Mouse (Mus musculus) liver, postnatal 0 days (tissue): ENCODE results near the gene Ldlr. TPM values are rescaled to one million over a fixed set of nuclear protein-coding genes. Genes with fewer than 3 reads are reported as not detected.
A peak's percentile ranks its signal among the peaks of the same experiment; 100 is the strongest.
"Not testable (repeated sequence)": the region's sequence is repeated elsewhere in the genome, so short reads cannot be mapped to it uniquely, and the experiment has no call there.

Experiments used
- ATAC-seq: fragments of 200-750 bp; cut with Nextera tagmentation; 2 replicates; pipeline ENCODE4 v1.8.0; 2017; ENCODE audit warnings: mild to moderate bottlenecking, moderate library complexity
- DNase-seq: peaks from one replicate; pipeline ENCODE4 v3.0.0-alpha.2; 2016
- H3K27ac ChIP-seq: fragments of 300-500 bp; sonication (generic); 2 replicates; pipeline ENCODE4 v1.5.1; 2014; ENCODE audit warnings: antibody characterized with exemption, moderate library complexity, mild to moderate bottlenecking, low read depth
- H3K27me3 ChIP-seq: fragments of 300-500 bp; sonication (generic); 2 replicates; pipeline ENCODE4 v1.6.1; 2014; ENCODE audit warnings: low read length, control low read depth, mixed read lengths; ENCODE audit not compliant: insufficient read depth
- H3K36me3 ChIP-seq: fragments of 300-500 bp; sonication (generic); replicated peaks from 2 replicates; pipeline ENCODE4 v1.6.1; 2014; ENCODE audit warnings: mild to moderate bottlenecking, control low read depth, low read length, moderate library complexity, mixed read lengths; ENCODE audit not compliant: insufficient read depth
- H3K4me1 ChIP-seq: fragments of 300-500 bp; sonication (generic); 2 replicates; pipeline ENCODE4 v1.6.1; 2014; ENCODE audit warnings: antibody characterized with exemption, mild to moderate bottlenecking, control low read depth; ENCODE audit not compliant: insufficient read depth
- H3K4me2 ChIP-seq: fragments of 300-500 bp; sonication (generic); 2 replicates; pipeline ENCODE4 v1.6.1; 2014; ENCODE audit warnings: low read depth, mild to moderate bottlenecking, low read length, moderate library complexity, mixed read lengths
- H3K4me3 ChIP-seq: fragments of 300-500 bp; sonication (generic); 2 replicates; pipeline ENCODE4 v1.5.1; 2014; ENCODE audit warnings: low read depth, low read length
- H3K9ac ChIP-seq: fragments of 300-500 bp; sonication (generic); replicated peaks from 2 replicates; pipeline ENCODE4 v1.6.1; 2014; ENCODE audit warnings: mild to moderate bottlenecking, moderate library complexity
- H3K9me3 ChIP-seq: fragments of 300-500 bp; sonication (generic); 2 replicates; pipeline ENCODE4 v1.6.1; 2016; ENCODE audit warnings: mild to moderate bottlenecking, control low read depth, low read length, mixed read lengths
- CTCF ChIP-seq: sonication (generic); IDR thresholded peaks from 2 replicates; pipeline ENCODE4 v1.5.1; 2016; ENCODE audit warnings: antibody characterized with exemption, low read depth
- EP300 ChIP-seq: IDR thresholded peaks from 2 replicates; pipeline ENCODE4 v1.6.1; 2016; ENCODE audit warnings: antibody characterized with exemption, low read depth, mild to moderate bottlenecking
- WGBS: fragments of 180-500 bp; shearing (Covaris S2); extraction: QIAGEN DNeasy Blood & Tissue Kit; methylation state at CpG from one replicate; pipeline ENCODE4 v1.1.7; 2014; ENCODE audit not compliant: insufficient replicate concordance; 5-methylcytosine and 5-hydroxymethylcytosine counted together
- polyA plus RNA-seq: library from polyadenylated mRNA; unstranded; fragments of >200 nt; fragmentation: Nextera tagmentation; extraction: Ambion mirVana; gene quantifications from 2 replicates; pipeline ENCODE4 v1.2.1, GENCODE M21; 2015

Ldlr gene
- polyA plus RNA-seq, 1 experiment from 2014 or later = 13.2 TPM

- peak; percentile 55 for DNase-seq
- Histone ChIP-seq H3K4me3 (no peak overlapping the region), H3K4me2 (no peak overlapping the region), H3K9ac (no peak overlapping the region), H3K9me3 (no peaks in the 10 kb centered on the region), H3K4me1 (peaks cover 10% of the 10 kb centered on the region; the same call in 1 of the 2 replicates), H3K27ac (no peak overlapping the region), H3K36me3 (peaks cover 11% of the 10 kb centered on the region; the same call in 1 of the 2 replicates), H3K27me3 (no peaks in the 10 kb centered on the region)
- TF ChIP-seq EP300 = no peak
- no peak for TF ChIP-seq CTCF
- ATAC-seq = no peak; the same call in 1 of the 2 replicates
- WGBS = 64% methylated on average over 8 of the region's 8 CpGs
Measured at GRCm38 (mm10) chr9:21791861-21792260, 68.6 kb downstream of the Ldlr start.

GRCm38 (mm10) chr9:21792644-21793043, 69.4 kb downstream of the Ldlr start:
- Histone ChIP-seq H3K9me3 (no peaks in the 10 kb centered on the region), H3K4me1 (peaks cover 14% of the 10 kb centered on the region; the same call in 1 of the 2 replicates), H3K9ac (no peak overlapping the region), H3K27me3 (no peaks in the 10 kb centered on the region), H3K36me3 (peaks cover 11% of the 10 kb centered on the region; the same call in 1 of the 2 replicates), H3K27ac (no peak overlapping the region), H3K4me2 (no peak overlapping the region), H3K4me3 (no peak overlapping the region)
- TF ChIP-seq CTCF = no peak
- TF ChIP-seq EP300 = no peak
- WGBS = 34% methylated on average over 8 of the region's 8 CpGs
- ATAC-seq (0 out of 2 replicates have a peak, but pooled peaks have one; percentile 14), DNase-seq (no peak)

GRCm38 (mm10) chr9:21793507-21793906, 70.2 kb downstream of the Ldlr start:
- DNase-seq, H3K9me3 ChIP-seq, H3K4me3 ChIP-seq, H3K36me3 ChIP-seq, ATAC-seq, H3K27me3 ChIP-seq, H3K27ac ChIP-seq, H3K9ac ChIP-seq, H3K4me2 ChIP-seq: not testable (repeated sequence)
- 89% methylated on average over 6 of the region's 6 CpGs for WGBS
- H3K4me1 ChIP-seq = peaks cover 20% of the 10 kb centered on the region; the same call in 1 of the 2 replicates

GRCm38 (mm10) chr9:21794344-21794834, 71.1 kb downstream of the Ldlr start:
- no peaks in the 10 kb centered on the region for H3K9me3 ChIP-seq
- ATAC-seq (no peak), DNase-seq (no peak)
- peaks cover 23% of the 10 kb centered on the region; the same call in 1 of the 2 replicates for H3K4me1 ChIP-seq
- TF ChIP-seq EP300 = no peak
- no peak for TF ChIP-seq CTCF
- no peak overlapping the region for H3K4me3 ChIP-seq
- no peaks in the 10 kb centered on the region for H3K27me3 ChIP-seq
- H3K4me2 ChIP-seq = no peak overlapping the region
- 0 out of 2 replicates have a peak, but pooled peaks cover 6% of the 10 kb centered on the region for H3K36me3 ChIP-seq
- WGBS = 87% methylated on average over 18 of the region's 18 CpGs
- no peak overlapping the region for H3K27ac ChIP-seq
- no peak overlapping the region for H3K9ac ChIP-seq

- DNase-seq = no peak
- H3K27me3 ChIP-seq = no peaks in the 10 kb centered on the region
- TF ChIP-seq CTCF = no peak
- no peak for TF ChIP-seq EP300
- no peak overlapping the region for H3K4me2 ChIP-seq
- H3K9me3 ChIP-seq = no peaks in the 10 kb centered on the region
- H3K27ac ChIP-seq = no peak overlapping the region
- 0 out of 2 replicates have a peak, but pooled peaks cover 6% of the 10 kb centered on the region for H3K36me3 ChIP-seq
- H3K9ac ChIP-seq = no peak overlapping the region
- WGBS = 98% methylated on average over 25 of the region's 25 CpGs
- peaks cover 23% of the 10 kb centered on the region; the same call in 1 of the 2 replicates for H3K4me1 ChIP-seq
- no peak for ATAC-seq
- no peak overlapping the region for H3K4me3 ChIP-seq
Measured at GRCm38 (mm10) chr9:21794925-21795324, 71.6 kb downstream of the Ldlr start.

- no peak overlapping the region for H3K27ac ChIP-seq
- peaks cover 23% of the 10 kb centered on the region; the same call in 1 of the 2 replicates for H3K4me1 ChIP-seq
- H3K4me2 ChIP-seq = no peak overlapping the region
- H3K9me3 ChIP-seq = no peaks in the 10 kb centered on the region
- no peak for TF ChIP-seq CTCF
- TF ChIP-seq EP300 = no peak
- H3K4me3 ChIP-seq = no peak overlapping the region
- H3K27me3 ChIP-seq = no peaks in the 10 kb centered on the region
- DNase-seq (no peak), ATAC-seq (no peak)
- 81% methylated on average over 5 of the region's 5 CpGs for WGBS
- H3K9ac ChIP-seq = no peak overlapping the region; the same call in 1 of the 2 replicates
- 0 out of 2 replicates have a peak, but pooled peaks cover 6% of the 10 kb centered on the region for H3K36me3 ChIP-seq
Measured at GRCm38 (mm10) chr9:21795579-21795978, 72.3 kb downstream of the Ldlr start.
